Mouse (Mus musculus) heart, postnatal 0 days (tissue): ENCODE data around the gene Osbpl9. TPM values are rescaled to one million over a fixed set of nuclear protein-coding genes. Genes with fewer than 3 reads are reported as not detected.

Experiments
- ATAC-seq: fragments of 200-750 bp; cut with Nextera tagmentation; 2 replicates; pipeline ENCODE4 v1.8.0; 2017; ENCODE audit warnings: low read depth, moderate number of reproducible peaks, moderate library complexity; ENCODE audit not compliant: insufficient read depth
- DNase-seq: peaks from one replicate; pipeline ENCODE4 v3.0.0-alpha.2; 2016; ENCODE audit warnings: low spot score
- H3K27ac ChIP-seq: fragments of 300-500 bp; sonication (generic); 2 replicates; pipeline ENCODE4 v1.5.1; 2014; ENCODE audit warnings: low read depth, mild to moderate bottlenecking
- H3K27me3 ChIP-seq: fragments of 300-500 bp; sonication (generic); 2 replicates; pipeline ENCODE4 v1.6.1; 2014; ENCODE audit warnings: low read length, mixed read lengths; ENCODE audit not compliant: control insufficient read depth, insufficient read depth
- H3K36me3 ChIP-seq: fragments of 300-500 bp; sonication (generic); replicated peaks from 2 replicates; pipeline ENCODE4 v1.6.1; 2014; ENCODE audit warnings: low read length, mixed read lengths; ENCODE audit not compliant: control insufficient read depth, insufficient read depth
- H3K4me1 ChIP-seq: fragments of 300-500 bp; sonication (generic); 2 replicates; pipeline ENCODE4 v1.6.1; 2014; ENCODE audit warnings: antibody characterized with exemption; ENCODE audit not compliant: control insufficient read depth, insufficient read depth
- H3K4me2 ChIP-seq: fragments of 300-500 bp; sonication (generic); 2 replicates; pipeline ENCODE4 v1.6.1; 2014; ENCODE audit warnings: low read depth, mild to moderate bottlenecking, low read length, moderate library complexity
- H3K4me3 ChIP-seq: fragments of 300-500 bp; sonication (generic); 2 replicates; pipeline ENCODE4 v1.5.1; 2014; ENCODE audit warnings: low read depth, low read length
- H3K9ac ChIP-seq: fragments of 300-500 bp; sonication (generic); replicated peaks from 2 replicates; pipeline ENCODE4 v1.6.1; 2014; ENCODE audit warnings: low read depth, low read length, mixed read lengths
- H3K9me3 ChIP-seq: fragments of 300-500 bp; sonication (generic); replicated peaks from 2 replicates; pipeline ENCODE4 v1.6.1; 2016; ENCODE audit warnings: low read length; ENCODE audit not compliant: control insufficient read depth
- CTCF ChIP-seq: IDR thresholded peaks from 2 replicates; pipeline ENCODE4 v1.5.1; 2016; ENCODE audit warnings: antibody characterized with exemption, control low read depth, low read depth
- EP300 ChIP-seq: IDR thresholded peaks from 2 replicates; pipeline ENCODE4 v1.6.1; 2016; ENCODE audit warnings: antibody characterized with exemption, low read depth
- WGBS: fragments of 180-500 bp; shearing (Covaris S2); extraction: QIAGEN DNeasy Blood & Tissue Kit; methylation state at CpG from one replicate; pipeline ENCODE4 v1.1.7; 2014; 5-methylcytosine and 5-hydroxymethylcytosine counted together
- polyA plus RNA-seq: library from polyadenylated mRNA; unstranded; fragments of >200 nt; fragmentation: Nextera tagmentation; extraction: Ambion mirVana; gene quantifications from 2 replicates; pipeline ENCODE4 v1.2.1, GENCODE M21; 2015
- total RNA-seq: library from RNA; depleted of rRNA; stranded (reverse); fragments of >200 nt; gene quantifications from 2 replicates; pipeline ENCODE4 v1.2.3, GENCODE M21; 2014; ENCODE audit warnings: low replicate concordance; rRNA removed

Osbpl9 gene
- total RNA-seq (49.7 and 68.3 TPM in 2 replicates), polyA plus RNA-seq (49.0 and 49.2 TPM in 2 replicates)

GRCm38 (mm10) chr4:109201582-109202424 is at the start of gene Osbpl9:
Gene Osbpl9 (minus strand): TSS chr4:109202272.
- no peaks in the 10 kb centered on the region for H3K27me3 ChIP-seq
- H3K27ac ChIP-seq: peak within 1 kb of the TSS; percentile 98
- peak; percentile 95 for DNase-seq
- H3K9me3 ChIP-seq: no peaks in the 10 kb centered on the region
- peak within 1 kb of the TSS; percentile 98 for H3K4me2 ChIP-seq
- peaks cover 8% of the 10 kb centered on the region; the same call in 1 of the 2 replicates for H3K4me1 ChIP-seq
- under 1% methylated on average over 59 of the region's 59 CpGs for WGBS
- 0 out of 2 replicates have a peak, but pooled peaks cover 5% of the 10 kb centered on the region for H3K36me3 ChIP-seq
- H3K4me3 ChIP-seq: peak within 1 kb of the TSS; percentile 95
- ATAC-seq: peak; percentile 99
- H3K9ac ChIP-seq: peak within 1 kb of the TSS; percentile 82
- no peak for TF ChIP-seq CTCF
- TF ChIP-seq EP300: no peak

- 39% methylated on average over 3 of the region's 3 CpGs for WGBS
- DNase-seq (peak; percentile 42), ATAC-seq (no peak)
- Histone ChIP-seq H3K36me3 (no peaks in the 10 kb centered on the region), H3K4me1 (peaks cover 4% of the 10 kb centered on the region; the same call in 1 of the 2 replicates), H3K27ac (no peak overlapping the region), H3K9me3 (no peaks in the 10 kb centered on the region; the same call in 1 of the 2 replicates), H3K9ac (no peak overlapping the region), H3K4me2 (no peak overlapping the region), H3K27me3 (no peaks in the 10 kb centered on the region), H3K4me3 (no peak overlapping the region)
- TF ChIP-seq CTCF: peak; percentile 48
- no peak for TF ChIP-seq EP300
Observed at GRCm38 (mm10) chr4:109251605-109252004, 49.5 kb upstream of the Osbpl9 start.

GRCm38 (mm10) chr4:109245016-109245620 is 43.0 kb upstream of the Osbpl9 start:
- ATAC-seq (no peak), DNase-seq (no peak)
- H3K9ac ChIP-seq: no peak overlapping the region
- no peak overlapping the region for H3K4me2 ChIP-seq
- peaks cover 3% of the 10 kb centered on the region; the same call in 1 of the 2 replicates for H3K4me1 ChIP-seq
- no peak overlapping the region for H3K27ac ChIP-seq
- no peaks in the 10 kb centered on the region for H3K9me3 ChIP-seq
- 69% methylated on average over 6 of the region's 6 CpGs for WGBS
- no peaks in the 10 kb centered on the region for H3K27me3 ChIP-seq
- no peak overlapping the region for H3K4me3 ChIP-seq
- no peaks in the 10 kb centered on the region for H3K36me3 ChIP-seq
- TF ChIP-seq EP300 (no peak), CTCF (no peak)

- Histone ChIP-seq H3K9me3 (no peaks in the 10 kb centered on the region), H3K9ac (no peak overlapping the region), H3K36me3 (no peaks in the 10 kb centered on the region), H3K4me3 (no peak overlapping the region), H3K4me1 (peaks cover 3% of the 10 kb centered on the region; the same call in 1 of the 2 replicates), H3K27me3 (no peaks in the 10 kb centered on the region), H3K27ac (no peak overlapping the region), H3K4me2 (no peak overlapping the region)
- WGBS: 76% methylated on average over 7 of the region's 7 CpGs
- DNase-seq (no peak), ATAC-seq (no peak; the same call in 1 of the 2 replicates)
- TF ChIP-seq CTCF (no peak), EP300 (no peak)
Observed at GRCm38 (mm10) chr4:109244506-109244905, 42.4 kb upstream of the Osbpl9 start.

- H3K27ac ChIP-seq: peak overlapping the region; percentile 2; the same call in 1 of the 2 replicates
- H3K27me3 ChIP-seq: no peaks in the 10 kb centered on the region
- ATAC-seq (peak; percentile 65), DNase-seq (peak; percentile 54)
- 17% methylated on average over 4 of the region's 4 CpGs for WGBS
- no peaks in the 10 kb centered on the region for H3K36me3 ChIP-seq
- no peaks in the 10 kb centered on the region for H3K9me3 ChIP-seq
- H3K4me3 ChIP-seq: no peak overlapping the region
- peaks cover 3% of the 10 kb centered on the region; the same call in 1 of the 2 replicates for H3K4me1 ChIP-seq
- H3K4me2 ChIP-seq: no peak overlapping the region
- H3K9ac ChIP-seq: no peak overlapping the region
- TF ChIP-seq CTCF (no peak), EP300 (no peak)
Observed at GRCm38 (mm10) chr4:109241934-109242333, 39.9 kb upstream of the Osbpl9 start.
